In genomic region chr6:54539396-54539795, GRCm38 (mm10) we compare ENCODE assay signal across 21 mouse cellular contexts. TPM values are rescaled to one million over a fixed set of nuclear protein-coding genes. Genes with fewer than 3 reads are reported as not detected.
DNase-seq lines count a peak whose midpoint lies in the region; ATAC-seq and TF ChIP-seq lines count a peak whose summit lies in the region.
"Had no signal": no experiment of that assay in that cellular context is flagged by ENCODE, and none has a peak within 500 bp of the region (broad histone marks: within the 10 kb centered on the region; RNA-seq: fewer than 3 reads in every experiment).

No protein-coding gene starts in this region.

- H3K4me3 ChIP-seq in forebrain, embryonic 10.5 days = no peak overlapping the region
- H3K4me3 ChIP-seq in forebrain, embryonic 16.5 days (replicated peaks; ENCODE audit: low read length) = no peak overlapping the region
- H3K4me3 ChIP-seq in forebrain, embryonic 11.5 days (ENCODE audit: low read depth, low read length) = no peak overlapping the region
- H3K4me3 ChIP-seq in forebrain, postnatal 0 days (ENCODE audit: low read depth, low read length) = no peak overlapping the region
- no peak overlapping the region for H3K4me3 ChIP-seq in midbrain, embryonic 12.5 days
- H3K4me3 ChIP-seq in liver, embryonic 11.5 days (ENCODE audit: low read depth, low read length) = no peak overlapping the region
- H3K4me3 ChIP-seq: limb, embryonic 10.5 days had no signal

- H3K27ac ChIP-seq in forebrain, embryonic 10.5 days = peak overlapping the region; percentile 79
- H3K27ac ChIP-seq in forebrain, embryonic 16.5 days (ENCODE audit: low read length) = no peak overlapping the region
- peak overlapping the region; percentile 64; the same call in 1 of the 2 replicates for H3K27ac ChIP-seq in forebrain, embryonic 11.5 days (ENCODE audit: low read depth, low read length)
- 0 out of 2 replicates have a peak overlapping the region, but pooled peaks have one; percentile 21 for H3K27ac ChIP-seq in forebrain, postnatal 0 days (ENCODE audit: low read depth, low read length)
- peak overlapping the region; percentile 73 for H3K27ac ChIP-seq in midbrain, embryonic 12.5 days (replicated peaks)
- no peak overlapping the region for H3K27ac ChIP-seq in liver, embryonic 11.5 days (ENCODE audit: low read depth, low read length)
- H3K27ac ChIP-seq: kidney, postnatal 0 days; limb, embryonic 10.5 days had no signal

- no peak overlapping the region for H3K9ac ChIP-seq in forebrain, embryonic 16.5 days (replicated peaks; ENCODE audit: low read depth, low read length)
- no peak overlapping the region for H3K9ac ChIP-seq in forebrain, embryonic 11.5 days (ENCODE audit: low read length)
- H3K9ac ChIP-seq in forebrain, postnatal 0 days = no peak overlapping the region
- no peak overlapping the region; the same call in 1 of the 2 replicates for H3K9ac ChIP-seq in midbrain, embryonic 12.5 days (replicated peaks)
- H3K9ac ChIP-seq in liver, embryonic 11.5 days (ENCODE audit: low read depth, low read length) = no peak overlapping the region
- H3K9ac ChIP-seq: liver, postnatal 0 days had no signal

- peaks cover 57% of the 10 kb centered on the region for H3K4me1 ChIP-seq in forebrain, embryonic 10.5 days
- peaks cover 30% of the 10 kb centered on the region for H3K4me1 ChIP-seq in forebrain, embryonic 16.5 days (replicated peaks; ENCODE audit: control insufficient read depth, insufficient read depth, low read length)
- peaks cover 30% of the 10 kb centered on the region for H3K4me1 ChIP-seq in forebrain, embryonic 11.5 days (replicated peaks; ENCODE audit: control insufficient read depth, insufficient read depth, low read length)
- H3K4me1 ChIP-seq in forebrain, postnatal 0 days (ENCODE audit: insufficient read depth) = peaks cover 17% of the 10 kb centered on the region
- H3K4me1 ChIP-seq in midbrain, embryonic 12.5 days = peaks cover 48% of the 10 kb centered on the region
- no peaks in the 10 kb centered on the region for H3K4me1 ChIP-seq in liver, embryonic 11.5 days (replicated peaks; ENCODE audit: control insufficient read depth, insufficient read depth, low read length)

- no peak overlapping the region for H3K4me2 ChIP-seq in forebrain, embryonic 16.5 days (ENCODE audit: low read length)
- H3K4me2 ChIP-seq in forebrain, embryonic 11.5 days (ENCODE audit: low read depth, low read length, severe bottlenecking) = no peak overlapping the region
- H3K4me2 ChIP-seq in forebrain, postnatal 0 days (ENCODE audit: low read depth) = no peak overlapping the region
- 0 out of 2 replicates have a peak overlapping the region, but pooled peaks have one; percentile 22 for H3K4me2 ChIP-seq in midbrain, embryonic 12.5 days (replicated peaks)
- H3K4me2 ChIP-seq in liver, embryonic 11.5 days = no peak overlapping the region

- no peak for ATAC-seq in forebrain, embryonic 16.5 days
- ATAC-seq in forebrain, embryonic 11.5 days (replicated peaks; ENCODE audit: low FRiP score) = no peak
- ATAC-seq in forebrain, postnatal 0 days = no peak
- no peak for ATAC-seq in midbrain, embryonic 12.5 days (ENCODE audit: low FRiP score, low read depth)
- no peak for ATAC-seq in liver, embryonic 11.5 days (replicated peaks; ENCODE audit: low FRiP score)
- ATAC-seq: inflammation-experienced regulatory T-cells, adult 6 months; liver, postnatal 0 days had no signal

- H3K9me3 ChIP-seq in forebrain, embryonic 10.5 days = peaks cover 3% of the 10 kb centered on the region; the same call in 1 of the 2 replicates
- H3K9me3 ChIP-seq in forebrain, embryonic 16.5 days (ENCODE audit: control insufficient read depth, low read length) = no peaks in the 10 kb centered on the region
- no peaks in the 10 kb centered on the region; the same call in 1 of the 2 replicates for H3K9me3 ChIP-seq in forebrain, embryonic 11.5 days (ENCODE audit: control insufficient read depth, low read length)
- 0 out of 2 replicates have a peak, but pooled peaks cover 4% of the 10 kb centered on the region for H3K9me3 ChIP-seq in forebrain, postnatal 0 days (ENCODE audit: low read length)
- 0 out of 2 replicates have a peak, but pooled peaks cover 6% of the 10 kb centered on the region for H3K9me3 ChIP-seq in midbrain, embryonic 12.5 days
- no peaks in the 10 kb centered on the region for H3K9me3 ChIP-seq in liver, embryonic 11.5 days (ENCODE audit: control insufficient read depth, low read length)
- H3K9me3 ChIP-seq: limb, embryonic 10.5 days had no signal

- peaks cover 12% of the 10 kb centered on the region; the same call in 1 of the 2 replicates for H3K27me3 ChIP-seq in forebrain, embryonic 10.5 days (ENCODE audit: poor library complexity, severe bottlenecking)
- H3K27me3 ChIP-seq in forebrain, embryonic 16.5 days (replicated peaks; ENCODE audit: control insufficient read depth, insufficient read depth, low read length) = no peaks in the 10 kb centered on the region
- no peaks in the 10 kb centered on the region for H3K27me3 ChIP-seq in forebrain, embryonic 11.5 days (ENCODE audit: control insufficient read depth, insufficient read depth, low read length)
- no peaks in the 10 kb centered on the region for H3K27me3 ChIP-seq in forebrain, postnatal 0 days (ENCODE audit: insufficient read depth, low read length)
- peaks cover 8% of the 10 kb centered on the region; the same call in 1 of the 2 replicates for H3K27me3 ChIP-seq in midbrain, embryonic 12.5 days
- H3K27me3 ChIP-seq in liver, embryonic 11.5 days (replicated peaks; ENCODE audit: control insufficient read depth, insufficient read depth, low read length) = 0 out of 2 replicates have a peak, but pooled peaks cover 2% of the 10 kb centered on the region

- TF ChIP-seq CTCF in forebrain, postnatal 0 days (IDR thresholded peaks at IDR 0.05; ENCODE audit: low read depth) = no peak

- H3K36me3 ChIP-seq in forebrain, embryonic 10.5 days (replicated peaks) = peaks cover 19% of the 10 kb centered on the region
- H3K36me3 ChIP-seq in forebrain, embryonic 16.5 days (ENCODE audit: control insufficient read depth, insufficient read depth) = peaks cover 5% of the 10 kb centered on the region; the same call in 1 of the 2 replicates
- peaks cover 8% of the 10 kb centered on the region; the same call in 1 of the 2 replicates for H3K36me3 ChIP-seq in forebrain, embryonic 11.5 days (ENCODE audit: control insufficient read depth, insufficient read depth, low read length)
- peaks cover 13% of the 10 kb centered on the region for H3K36me3 ChIP-seq in forebrain, postnatal 0 days (ENCODE audit: insufficient read depth)
- H3K36me3 ChIP-seq in midbrain, embryonic 12.5 days = peaks cover 12% of the 10 kb centered on the region
- H3K36me3 ChIP-seq in liver, embryonic 11.5 days (ENCODE audit: control insufficient read depth, insufficient read depth, low read length) = no peaks in the 10 kb centered on the region
- H3K36me3 ChIP-seq: limb, embryonic 10.5 days had no signal

- WGBS in forebrain, embryonic 10.5 days = 88% methylated on average over 7 of the region's 7 CpGs
- 62% methylated on average over 7 of the region's 7 CpGs for WGBS in forebrain, embryonic 16.5 days
- 76% methylated on average over 7 of the region's 7 CpGs for WGBS in forebrain, embryonic 11.5 days
- WGBS in forebrain, postnatal 0 days = 71% methylated on average over 7 of the region's 7 CpGs
- WGBS in midbrain, embryonic 12.5 days = 80% methylated on average over 7 of the region's 7 CpGs
- WGBS in liver, embryonic 11.5 days = 88% methylated on average over 7 of the region's 7 CpGs

- no peak for DNase-seq in forebrain, embryonic 10.5 days (ENCODE audit: extremely low spot score, low spot score)
- DNase-seq in forebrain, embryonic 11.5 days (ENCODE audit: low spot score) = no peak
- DNase-seq in forebrain, postnatal 0 days = no peak
- DNase-seq in layer of hippocampus, postnatal 36 days = no peak
- DNase-seq in liver, embryonic 11.5 days (ENCODE audit: low spot score) = no peak
- DNase-seq in natural killer cell, adult 2 months (ENCODE audit: low spot score in 2 of 2) = no peak
- DNase-seq: adrenal gland, postnatal 14 days; gastrocnemius, postnatal 25 days; heart, postnatal 36 days; kidney, adult 18-20 months; liver; liver, postnatal 0 days; lung, postnatal 10 days; right cerebral cortex, postnatal 4 days; thymus, postnatal 25 days had no signal

RNA-seq across cellular contexts. Expression of gene Scrn1, which starts 26.9 kb away (rescaled TPM):
- 58.7 and 62.1 TPM in 2 replicates for polyA plus RNA-seq in forebrain, embryonic 10.5 days (2016; fragmentation: Nextera tagmentation; extraction: Ambion mirVana)
- 148 and 168 TPM in 2 replicates for polyA plus RNA-seq in forebrain, embryonic 16.5 days (2015; fragmentation: Nextera tagmentation; extraction: Ambion mirVana)
- polyA plus RNA-seq in forebrain, embryonic 11.5 days (2014; fragmentation: Nextera tagmentation; extraction: Ambion mirVana) = 102 and 123 TPM in 2 replicates
- 189 and 195 TPM in 2 replicates for total RNA-seq in forebrain, postnatal 0 days (2014; rRNA removed)
- polyA plus RNA-seq in forebrain, postnatal 0 days (2015; fragmentation: Nextera tagmentation; extraction: Ambion mirVana) = 95.5 and 122 TPM in 2 replicates
- 83.8 and 86.4 TPM in 2 replicates for polyA plus RNA-seq in midbrain, embryonic 12.5 days (2016; fragmentation: Nextera tagmentation; extraction: Ambion mirVana)
- total RNA-seq in layer of hippocampus, postnatal 36 days (2021) = 10 to 100 TPM; 94.4 to 96.4 TPM
- 2.9 and 3.0 TPM in 2 replicates for polyA plus RNA-seq in liver, embryonic 11.5 days (2014; fragmentation: Nextera tagmentation; extraction: Ambion mirVana)
- total RNA-seq: common myeloid progenitor, adult 5-6 weeks had no signal

RNA-seq across cellular contexts. Expression of gene Plekha8, which starts 55.5 kb away (rescaled TPM):
- 20.9 and 21.6 TPM in 2 replicates for polyA plus RNA-seq in forebrain, embryonic 10.5 days (2016; fragmentation: Nextera tagmentation; extraction: Ambion mirVana)
- polyA plus RNA-seq in forebrain, embryonic 16.5 days (2015; fragmentation: Nextera tagmentation; extraction: Ambion mirVana) = 10.5 and 10.7 TPM in 2 replicates
- polyA plus RNA-seq in forebrain, embryonic 11.5 days (2014; fragmentation: Nextera tagmentation; extraction: Ambion mirVana) = 25.8 and 25.9 TPM in 2 replicates
- total RNA-seq in forebrain, postnatal 0 days (2014; rRNA removed) = 14.8 and 19.3 TPM in 2 replicates
- 4.5 and 4.7 TPM in 2 replicates for polyA plus RNA-seq in forebrain, postnatal 0 days (2015; fragmentation: Nextera tagmentation; extraction: Ambion mirVana)
- 16.8 and 21.5 TPM in 2 replicates for polyA plus RNA-seq in midbrain, embryonic 12.5 days (2016; fragmentation: Nextera tagmentation; extraction: Ambion mirVana)
- total RNA-seq in layer of hippocampus, postnatal 36 days (2021) = 10 to 100 TPM; 13.0 to 14.0 TPM
- polyA plus RNA-seq in liver, embryonic 11.5 days (2014; fragmentation: Nextera tagmentation; extraction: Ambion mirVana) = 7.9 and 9.7 TPM in 2 replicates

RNA-seq across cellular contexts. Expression of gene Fkbp14, which starts 57.7 kb away (rescaled TPM):
- 11.3 and 12.3 TPM in 2 replicates for polyA plus RNA-seq in forebrain, embryonic 10.5 days (2016; fragmentation: Nextera tagmentation; extraction: Ambion mirVana)
- 6.8 and 9.0 TPM in 2 replicates for polyA plus RNA-seq in forebrain, embryonic 16.5 days (2015; fragmentation: Nextera tagmentation; extraction: Ambion mirVana)
- polyA plus RNA-seq in forebrain, embryonic 11.5 days (2014; fragmentation: Nextera tagmentation; extraction: Ambion mirVana) = 15.4 and 18.8 TPM in 2 replicates
- 5.2 and 9.6 TPM in 2 replicates for total RNA-seq in forebrain, postnatal 0 days (2014; rRNA removed)
- polyA plus RNA-seq in forebrain, postnatal 0 days (2015; fragmentation: Nextera tagmentation; extraction: Ambion mirVana) = 4.1 and 4.5 TPM in 2 replicates
- 15.7 and 16.3 TPM in 2 replicates for polyA plus RNA-seq in midbrain, embryonic 12.5 days (2016; fragmentation: Nextera tagmentation; extraction: Ambion mirVana)
- 10 to 100 TPM; 14.5 to 14.8 TPM for total RNA-seq in layer of hippocampus, postnatal 36 days (2021)
- 11.0 and 11.9 TPM in 2 replicates for polyA plus RNA-seq in liver, embryonic 11.5 days (2014; fragmentation: Nextera tagmentation; extraction: Ambion mirVana)
- polyA plus RNA-seq: inflammation-experienced regulatory T-cells, adult 6 months had no signal

Comparison
In these comparisons a context has a peak if more than half of its experiments do, and no peak if none do; other contexts are left out.
1. H3K27ac ChIP-seq: peak in forebrain, embryonic 10.5 days (single experiment), forebrain, embryonic 11.5 days (single experiment), forebrain, postnatal 0 days (single experiment) and midbrain, embryonic 12.5 days (single experiment); none in forebrain, embryonic 16.5 days (single experiment) and liver, embryonic 11.5 days (single experiment).
2. RNA of gene Scrn1, which starts 26.9 kb away (polyA plus RNA-seq): 148 to 168 TPM in forebrain, embryonic 16.5 days, 95.5 to 122 TPM in forebrain, postnatal 0 days, 102 to 123 TPM in forebrain, embryonic 11.5 days, 83.8 to 86.4 TPM in midbrain, embryonic 12.5 days and 58.7 to 62.1 TPM in forebrain, embryonic 10.5 days; 2.9 to 3.0 TPM in liver, embryonic 11.5 days; every median in the first group is over 10 times any median in the second.